Mouse (Mus musculus) CD8-positive naive resting alpha-beta T cell, adult 57 days (primary cell): ENCODE data around the gene Klrb1c. TPM values are rescaled to one million over a fixed set of nuclear protein-coding genes. Genes with fewer than 3 reads are reported as not detected.

Experiments
- total RNA-seq: library from RNA; stranded (reverse); gene quantifications from one replicate; pipeline ENCODE4 v1.2.4, GENCODE M21; 2023

Klrb1c gene
- 3.9 TPM for total RNA-seq

GRCm38 (mm10) chr6:128789115-128789514 lies at the start of gene Klrb1c:
TSS of gene Klrb1c (minus strand) at chr6:128789215.

GRCm38 (mm10) chr6:128826132-128826531 lies 37.1 kb upstream of the Klrb1c start, which contains the start of the genes Gm44511 and Klrb1b:
TSS of gene Gm44511 (minus strand) at chr6:128826315.
TSS of gene Klrb1b (minus strand) at chr6:128826331.

Other genes starting within 250 kb of the Klrb1c start
- not detected for gene A2ml1, start 207.6 kb downstream of the Klrb1c start, total RNA-seq
- not detected for gene Klrb1a, start 165.7 kb downstream of the Klrb1c start, total RNA-seq
- gene Clec2h, start 126.8 kb downstream of the Klrb1c start, total RNA-seq: 11.2 TPM
- gene Klrb1, start 66.2 kb downstream of the Klrb1c start, total RNA-seq: not detected
- not detected for gene Gm44511, start 37.1 kb upstream of the Klrb1c start, total RNA-seq
- gene Klrb1b, start 37.1 kb upstream of the Klrb1c start, total RNA-seq: 0.95 TPM
- 36.5 TPM for gene Clec2i, start 98.4 kb upstream of the Klrb1c start, total RNA-seq
- gene BC035044, start 101.9 kb upstream of the Klrb1c start, total RNA-seq: 9.4 TPM
- gene Clec2g, start 145.2 kb upstream of the Klrb1c start, total RNA-seq: 20.2 TPM